Mouse (Mus musculus) bone marrow macrophage, adult 2 months (primary cell): ENCODE data around the gene Cldn16.

Experiments
- CTCF ChIP-seq: IDR thresholded peaks from 2 replicates; pipeline ENCODE4 v1.5.1; 2012; ENCODE audit warnings: low read depth, mild to moderate bottlenecking, low read length, moderate library complexity
- POLR2A ChIP-seq: IDR thresholded peaks from 2 replicates; pipeline ENCODE4 v1.6.1; 2012; ENCODE audit warnings: mild to moderate bottlenecking, low read depth, low read length, borderline replicate concordance

DNA sequence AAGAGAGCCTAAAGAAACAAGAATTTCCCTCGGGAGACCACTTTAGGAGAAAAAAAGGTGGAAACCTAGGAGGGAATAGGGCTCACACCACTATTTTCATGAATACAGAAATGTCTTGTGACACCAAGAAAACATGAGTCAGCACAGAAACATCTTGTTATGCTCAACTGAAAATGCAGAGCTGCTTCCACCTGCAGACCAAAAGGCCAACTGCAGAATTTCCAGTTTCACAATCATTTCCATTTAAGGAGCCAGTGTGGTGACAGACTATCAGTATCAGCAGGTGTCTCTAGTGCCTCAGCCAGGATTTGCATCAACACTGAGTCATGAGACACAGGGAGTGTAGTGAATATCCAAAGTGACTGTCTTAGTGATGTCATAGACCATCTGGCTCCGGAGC lies 15.3 kb upstream of the Cldn16 start:
- TF ChIP-seq CTCF (no peak), POLR2A (no peak)
